Mouse (Mus musculus) midbrain, embryonic 13.5 days (tissue): Measurements from ENCODE around the gene Smarcc2. TPM values are rescaled to one million over a fixed set of nuclear protein-coding genes. Genes with fewer than 3 reads are reported as not detected.
"Not testable (repeated sequence)": the region's sequence is repeated elsewhere in the genome, so short reads cannot be mapped to it uniquely, and the experiment has no call there.

Experiments used
- ATAC-seq: fragments of 200-750 bp; cut with Nextera tagmentation; 2 replicates; pipeline ENCODE4 v1.8.0; 2017; ENCODE audit warnings: mild to moderate bottlenecking, moderate TSS enrichment, moderate library complexity
- H3K27ac ChIP-seq: fragments of 300-500 bp; sonication (generic); 2 replicates; pipeline ENCODE4 v1.5.1; 2015; ENCODE audit warnings: inconsistent platforms, mild to moderate bottlenecking, moderate library complexity
- H3K27me3 ChIP-seq: fragments of 300-500 bp; sonication (generic); 2 replicates; pipeline ENCODE4 v1.6.1; 2015; ENCODE audit warnings: mild to moderate bottlenecking, inconsistent platforms
- H3K36me3 ChIP-seq: fragments of 300-500 bp; sonication (generic); 2 replicates; pipeline ENCODE4 v1.6.1; 2015; ENCODE audit warnings: mild to moderate bottlenecking, inconsistent platforms
- H3K4me1 ChIP-seq: fragments of 300-500 bp; sonication (generic); replicated peaks from 2 replicates; pipeline ENCODE4 v1.6.1; 2015; ENCODE audit warnings: inconsistent platforms
- H3K4me2 ChIP-seq: fragments of 300-500 bp; sonication (generic); replicated peaks from 2 replicates; pipeline ENCODE4 v1.6.1; 2015; ENCODE audit warnings: moderate library complexity, mild to moderate bottlenecking, inconsistent platforms
- H3K4me3 ChIP-seq: fragments of 300-500 bp; sonication (generic); replicated peaks from 2 replicates; pipeline ENCODE4 v1.5.1; 2015; ENCODE audit warnings: mild to moderate bottlenecking, inconsistent platforms
- H3K9ac ChIP-seq: fragments of 300-500 bp; sonication (generic); replicated peaks from 2 replicates; pipeline ENCODE4 v1.6.1; 2015; ENCODE audit warnings: mild to moderate bottlenecking, inconsistent platforms
- H3K9me3 ChIP-seq: fragments of 300-500 bp; sonication (generic); 2 replicates; pipeline ENCODE4 v1.6.1; 2016; ENCODE audit warnings: mild to moderate bottlenecking, inconsistent platforms
- WGBS: fragments of 180-500 bp; shearing (Covaris S2); methylation state at CpG from one replicate; pipeline ENCODE4 v1.1.7; 2015; 5-methylcytosine and 5-hydroxymethylcytosine counted together
- polyA plus RNA-seq: library from polyadenylated mRNA; unstranded; fragments of >200 nt; fragmentation: Nextera tagmentation; extraction: Ambion mirVana; gene quantifications from 2 replicates; pipeline ENCODE4 v1.2.1, GENCODE M21; 2015

Smarcc2 gene
- polyA plus RNA-seq, 1 experiment from 2014 or later, result 212 TPM

DNA sequence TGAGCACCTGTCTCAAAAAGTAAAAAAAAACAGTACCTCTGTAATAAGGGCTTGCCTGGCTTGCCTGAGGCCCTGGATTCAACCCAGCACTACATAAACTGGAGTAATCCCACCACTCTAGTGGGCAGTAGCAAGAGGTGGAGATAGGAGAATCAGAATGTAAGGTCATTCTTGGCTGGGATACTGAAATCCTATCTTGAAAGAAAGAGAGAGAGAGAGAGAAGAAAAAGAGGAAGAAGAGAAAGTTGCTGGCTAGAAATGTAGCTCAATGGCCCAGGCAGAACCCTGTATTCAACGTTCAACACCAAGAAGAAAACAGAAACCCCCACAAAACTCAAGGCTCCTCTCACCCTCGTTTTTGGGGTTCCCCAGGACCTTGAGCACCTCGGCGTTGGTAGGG is 36.9 kb downstream of the Smarcc2 start:
- H3K4me2 ChIP-seq, result no peak overlapping the region
- 84% methylated on average over 4 of the region's 4 CpGs for WGBS
- H3K4me3 ChIP-seq, result no peak overlapping the region
- H3K4me1 ChIP-seq, result peaks cover 55% of the 10 kb centered on the region
- H3K9ac ChIP-seq, result no peak overlapping the region
- peaks cover 11% of the 10 kb centered on the region for H3K36me3 ChIP-seq
- ATAC-seq, result no peak
- no peaks in the 10 kb centered on the region for H3K9me3 ChIP-seq
- H3K27ac ChIP-seq, result no peak overlapping the region
- peaks cover 10% of the 10 kb centered on the region; the same call in 1 of the 2 replicates for H3K27me3 ChIP-seq

GRCm38 (mm10) chr10:128496509-128497077 is 37.5 kb downstream of the Smarcc2 start:
- Histone ChIP-seq H3K4me3 (no peak overlapping the region), H3K9ac (no peak overlapping the region), H3K27ac (no peak overlapping the region), H3K9me3 (no peaks in the 10 kb centered on the region), H3K27me3 (peaks cover 10% of the 10 kb centered on the region; the same call in 1 of the 2 replicates), H3K4me2 (no peak overlapping the region), H3K4me1 (peaks cover 48% of the 10 kb centered on the region), H3K36me3 (peaks cover 4% of the 10 kb centered on the region)
- WGBS, result 24% methylated on average over 6 of the region's 6 CpGs
- ATAC-seq, result no peak

DNA sequence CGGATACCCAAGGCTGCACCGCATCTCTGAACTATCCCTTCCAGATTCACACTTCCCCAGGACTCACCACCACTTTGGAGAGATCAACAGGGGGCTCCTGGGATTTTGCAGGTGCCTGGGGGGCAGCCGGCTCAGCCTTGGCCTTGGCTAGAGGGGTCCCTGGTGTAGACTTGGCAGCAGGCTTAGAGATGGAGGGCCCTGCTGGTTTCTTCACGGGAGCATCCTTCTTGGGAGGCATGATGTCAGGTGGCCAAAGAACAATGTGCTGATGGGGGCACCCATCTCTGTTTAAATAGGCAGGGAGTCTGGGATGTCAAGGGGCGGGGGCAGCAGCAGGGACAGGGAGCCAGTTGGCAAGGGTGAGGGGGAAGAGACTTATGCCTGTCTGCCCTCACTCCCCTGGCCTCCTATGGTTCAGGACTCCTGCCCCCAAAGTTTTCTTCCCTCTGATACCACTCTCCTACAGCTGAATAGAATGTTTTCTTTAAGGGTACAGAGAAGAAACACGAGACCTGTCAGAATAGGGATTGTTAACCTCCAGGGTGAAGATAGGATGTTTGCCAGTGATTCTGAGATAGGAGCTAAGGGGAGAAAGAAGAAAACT is 38.2 kb downstream of the Smarcc2 start:
- no peak for ATAC-seq
- no peaks in the 10 kb centered on the region for H3K9me3 ChIP-seq
- H3K36me3 ChIP-seq, result no peaks in the 10 kb centered on the region
- H3K27ac ChIP-seq, result no peak overlapping the region
- H3K27me3 ChIP-seq, result peaks cover 10% of the 10 kb centered on the region; the same call in 1 of the 2 replicates
- peak overlapping the region; percentile 3; the same call in 1 of the 2 replicates for H3K4me3 ChIP-seq
- peak overlapping the region; percentile 32; the same call in 1 of the 2 replicates for H3K9ac ChIP-seq
- WGBS, result 40% methylated on average over 6 of the region's 6 CpGs
- no peak overlapping the region for H3K4me2 ChIP-seq
- H3K4me1 ChIP-seq, result peaks cover 41% of the 10 kb centered on the region

DNA sequence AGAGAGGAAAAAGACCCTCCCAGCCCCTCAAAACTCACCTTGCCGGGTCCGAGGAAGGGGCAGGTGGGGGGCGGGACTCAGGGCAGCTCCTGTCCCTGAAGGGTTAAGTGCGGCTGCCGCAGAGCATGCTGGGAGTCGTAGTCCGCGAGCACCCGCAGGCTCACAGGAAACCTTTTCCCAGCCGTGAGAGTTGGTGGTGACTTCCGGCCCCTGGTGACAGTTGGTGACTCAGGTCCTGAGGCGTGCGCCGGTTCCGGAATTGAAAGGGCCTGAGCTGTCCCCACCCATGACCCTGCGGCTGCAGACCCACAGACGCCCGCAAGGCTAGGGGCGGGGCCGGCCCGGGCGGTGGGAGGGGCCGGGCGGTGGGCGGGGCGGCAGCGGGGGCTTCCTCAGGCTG is 39.5 kb downstream of the Smarcc2 start, which contains the start of gene Myl6b:
TSS of gene Myl6b (minus strand) at position 96 of the 400 bp plus-strand sequence.
- H3K4me3 ChIP-seq, result peak within 1 kb of the TSS; percentile 71
- 0% methylated on average over 27 of the region's 27 CpGs for WGBS
- H3K27ac ChIP-seq, result peak within 1 kb of the TSS; percentile 73
- ATAC-seq, result peak; percentile 85
- H3K4me1 ChIP-seq, result peaks cover 35% of the 10 kb centered on the region
- H3K4me2 ChIP-seq, result peak within 1 kb of the TSS; percentile 74
- no peaks in the 10 kb centered on the region for H3K9me3 ChIP-seq
- no peaks in the 10 kb centered on the region for H3K36me3 ChIP-seq
- H3K9ac ChIP-seq, result peak within 1 kb of the TSS; percentile 67
- H3K27me3 ChIP-seq, result peaks cover 10% of the 10 kb centered on the region; the same call in 1 of the 2 replicates

DNA sequence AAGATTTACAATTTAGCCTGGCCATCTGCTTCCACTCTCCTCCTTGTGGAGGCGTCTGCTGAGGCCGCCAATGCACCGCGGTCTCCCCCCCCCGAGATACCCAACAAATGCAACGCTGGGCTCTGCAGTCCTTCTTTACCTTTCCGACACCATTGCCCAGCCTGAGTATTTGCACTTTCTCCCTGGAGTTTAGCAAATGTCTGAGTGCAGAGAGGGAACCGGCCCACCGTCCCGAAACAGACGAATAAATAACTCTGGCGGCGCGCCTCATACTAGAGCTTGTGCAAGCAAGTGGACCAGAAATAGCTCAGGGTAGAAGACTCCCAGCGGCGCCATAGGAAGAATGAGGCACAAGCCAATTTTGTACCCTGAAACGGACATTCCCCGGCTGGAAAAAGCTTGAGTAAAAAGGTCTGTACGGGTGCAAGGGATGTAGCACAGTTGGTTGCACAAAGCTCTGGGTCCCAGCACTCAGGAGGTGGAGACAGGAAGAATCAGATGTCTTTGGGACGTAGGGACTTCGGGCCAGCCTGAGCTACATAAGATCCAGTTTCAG is 40.1 kb downstream of the Smarcc2 start:
- H3K9ac ChIP-seq, result peak overlapping the region; percentile 67
- H3K4me3 ChIP-seq, result peak overlapping the region; percentile 71
- WGBS, result 1% methylated on average over 21 of the region's 21 CpGs
- H3K9me3 ChIP-seq, result no peaks in the 10 kb centered on the region
- peaks cover 35% of the 10 kb centered on the region for H3K4me1 ChIP-seq
- peak; percentile 41 for ATAC-seq
- no peaks in the 10 kb centered on the region for H3K36me3 ChIP-seq
- H3K27me3 ChIP-seq, result peaks cover 10% of the 10 kb centered on the region; the same call in 1 of the 2 replicates
- H3K27ac ChIP-seq, result peak overlapping the region; percentile 73
- peak overlapping the region; percentile 74 for H3K4me2 ChIP-seq

DNA sequence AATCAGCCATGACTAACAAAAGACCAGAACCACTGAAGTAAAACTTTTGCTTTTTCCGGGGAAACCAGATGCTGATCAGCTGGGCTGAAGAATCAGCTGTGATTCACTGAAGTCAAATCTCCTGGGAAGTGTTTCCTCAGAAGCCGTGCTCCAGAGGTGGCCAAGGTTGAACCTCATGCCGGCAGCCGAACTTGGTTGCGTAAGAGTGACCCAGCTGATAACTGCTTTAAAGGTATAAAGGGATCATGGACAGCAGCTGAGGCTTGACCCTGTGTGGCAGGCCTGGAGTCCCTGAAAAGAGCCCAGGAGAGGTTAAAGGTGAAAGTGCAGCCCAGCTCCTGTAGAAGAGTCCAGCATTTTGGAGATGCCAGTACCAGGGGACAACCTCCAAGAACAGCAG is 43.3 kb downstream of the Smarcc2 start:
- Histone ChIP-seq H3K4me1 (peaks cover 16% of the 10 kb centered on the region), H3K4me2 (no peak overlapping the region), H3K36me3 (no peaks in the 10 kb centered on the region), H3K4me3 (no peak overlapping the region), H3K9me3 (no peaks in the 10 kb centered on the region), H3K9ac (no peak overlapping the region), H3K27me3 (no peaks in the 10 kb centered on the region), H3K27ac (no peak overlapping the region)
- 82% methylated on average over 5 of the region's 5 CpGs for WGBS
- no peak for ATAC-seq

GRCm38 (mm10) chr10:128503532-128503931 is 44.5 kb downstream of the Smarcc2 start:
- WGBS, result 80% methylated on average over 8 of the region's 8 CpGs
- Histone ChIP-seq H3K27me3 (no peaks in the 10 kb centered on the region), H3K9me3 (no peaks in the 10 kb centered on the region), H3K4me2 (no peak overlapping the region), H3K4me3 (no peak overlapping the region), H3K36me3 (no peaks in the 10 kb centered on the region), H3K9ac (no peak overlapping the region), H3K4me1 (peaks cover 6% of the 10 kb centered on the region), H3K27ac (no peak overlapping the region)
- no peak for ATAC-seq

- H3K4me2 ChIP-seq, result no peak overlapping the region
Observed at GRCm38 (mm10) chr10:128504012-128504411, 45.0 kb downstream of the Smarcc2 start.

DNA sequence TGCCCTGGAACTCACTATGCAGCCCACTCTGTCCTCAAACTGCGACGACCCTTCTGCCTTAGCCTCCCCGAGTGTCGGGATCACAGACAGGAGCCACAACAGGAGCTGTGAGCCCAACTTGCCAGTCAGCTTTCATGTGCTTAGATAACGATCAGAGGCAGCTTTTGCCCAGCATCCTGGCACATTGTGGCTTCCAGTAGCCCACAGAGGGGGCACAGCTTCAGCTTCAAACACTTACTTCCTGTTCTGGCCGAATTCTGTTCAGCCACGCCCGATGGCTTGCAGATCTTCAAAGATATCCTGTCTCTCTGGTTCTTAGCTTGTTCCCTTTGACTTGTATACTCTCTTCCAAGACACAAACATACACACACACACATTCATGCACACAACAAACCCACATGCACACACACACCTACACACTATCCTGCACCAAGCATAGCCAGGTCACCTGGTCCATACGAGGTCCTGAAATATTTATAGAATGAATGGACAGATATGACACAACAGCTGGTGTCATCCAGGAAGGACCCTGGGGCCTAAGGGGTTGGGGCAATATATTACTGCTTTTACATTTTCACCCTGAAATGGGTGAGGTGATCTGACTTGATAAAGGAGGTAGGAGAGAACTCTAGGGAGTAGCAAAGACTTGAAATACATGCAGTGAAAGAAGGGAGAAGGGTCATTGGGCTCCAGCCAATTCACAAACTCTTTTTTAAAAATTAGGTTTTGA is 45.8 kb downstream of the Smarcc2 start:
- H3K9ac ChIP-seq, result no peak overlapping the region
- H3K9me3 ChIP-seq, result no peaks in the 10 kb centered on the region
- no peak for ATAC-seq
- H3K4me2 ChIP-seq, result no peak overlapping the region
- no peaks in the 10 kb centered on the region for H3K27me3 ChIP-seq
- peaks cover 5% of the 10 kb centered on the region; the same call in 1 of the 2 replicates for H3K36me3 ChIP-seq
- H3K4me1 ChIP-seq, result no peaks in the 10 kb centered on the region
- H3K4me3 ChIP-seq, result no peak overlapping the region
- 87% methylated on average over 9 of the region's 9 CpGs for WGBS
- H3K27ac ChIP-seq, result no peak overlapping the region

More at GRCm38 (mm10) chr10:128504012-128504411, 45.0 kb downstream of the Smarcc2 start:
- H3K36me3 ChIP-seq, result no peaks in the 10 kb centered on the region; the same call in 1 of the 2 replicates
- no peak overlapping the region for H3K4me3 ChIP-seq
- ATAC-seq, result no peak
- H3K27me3 ChIP-seq, result no peaks in the 10 kb centered on the region
- H3K4me1 ChIP-seq, result peaks cover 6% of the 10 kb centered on the region
- no peak overlapping the region for H3K27ac ChIP-seq
- H3K9ac ChIP-seq, result no peak overlapping the region
- no peaks in the 10 kb centered on the region for H3K9me3 ChIP-seq
- 87% methylated on average over 3 of the region's 3 CpGs for WGBS

GRCm38 (mm10) chr10:128505371-128505667 is 46.3 kb downstream of the Smarcc2 start:
- not testable (repeated sequence) for H3K9me3 ChIP-seq, ATAC-seq, H3K4me3 ChIP-seq, H3K27me3 ChIP-seq, H3K9ac ChIP-seq, H3K4me1 ChIP-seq, H3K36me3 ChIP-seq, H3K4me2 ChIP-seq, H3K27ac ChIP-seq
- 93% methylated on average over 5 of the region's 5 CpGs for WGBS

GRCm38 (mm10) chr10:128505974-128506373 is 46.9 kb downstream of the Smarcc2 start:
- Histone ChIP-seq H3K9me3 (no peaks in the 10 kb centered on the region), H3K9ac (no peak overlapping the region), H3K4me3 (no peak overlapping the region), H3K4me1 (no peaks in the 10 kb centered on the region), H3K27ac (no peak overlapping the region), H3K27me3 (no peaks in the 10 kb centered on the region), H3K4me2 (no peak overlapping the region), H3K36me3 (peaks cover 11% of the 10 kb centered on the region; the same call in 1 of the 2 replicates)
- no peak for ATAC-seq
- WGBS, result 93% methylated on average over 14 of the region's 14 CpGs

DNA sequence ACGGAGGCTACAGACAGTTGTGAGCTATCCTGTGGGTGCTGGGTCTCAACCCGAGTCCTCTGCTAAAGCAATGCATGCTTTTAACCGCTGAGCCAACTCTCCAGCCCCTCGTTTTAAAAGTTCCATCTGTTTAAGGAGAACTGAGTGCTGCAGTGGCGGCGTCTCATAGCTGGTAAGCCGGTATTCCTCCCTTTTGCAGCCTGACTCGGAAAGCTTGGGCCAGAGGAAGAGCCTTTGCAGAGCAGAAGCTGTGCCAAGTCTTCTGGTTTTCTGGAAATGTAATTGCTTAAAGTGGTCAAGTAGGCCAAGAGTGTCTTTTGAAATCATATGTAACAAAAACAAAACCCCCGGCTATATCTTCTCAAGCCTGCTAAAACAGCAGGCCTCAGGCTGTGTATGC is 49.2 kb downstream of the Smarcc2 start:
- Histone ChIP-seq H3K27me3 (no peaks in the 10 kb centered on the region), H3K27ac (no peak overlapping the region), H3K9me3 (no peaks in the 10 kb centered on the region), H3K4me3 (no peak overlapping the region), H3K36me3 (peaks cover 23% of the 10 kb centered on the region), H3K4me2 (no peak overlapping the region), H3K4me1 (no peaks in the 10 kb centered on the region), H3K9ac (no peak overlapping the region)
- ATAC-seq, result no peak
- 84% methylated on average over 9 of the region's 9 CpGs for WGBS
